Mouse (Mus musculus) kidney, embryonic 14.5 days (tissue): ENCODE measurements at regions not wholly inside any gene's neighbourhood (a gene's known extent, or its start where the extent isn't known, plus 50 kb on each side); places are given as distances from the start of the nearest gene placed in this dataset.

Source experiments
- ATAC-seq: fragments of 200-750 bp; cut with Nextera tagmentation; 2 replicates; pipeline ENCODE4 v1.8.0; 2017; ENCODE audit warnings: moderate number of reproducible peaks, mild to moderate bottlenecking, moderate TSS enrichment, moderate library complexity; ENCODE audit not compliant: low FRiP score, low TSS enrichment
- H3K27ac ChIP-seq: fragments of 300-500 bp; sonication (generic); 2 replicates; pipeline ENCODE4 v1.5.1; 2014; ENCODE audit warnings: low read depth, mild to moderate bottlenecking, low read length, moderate library complexity, mixed read lengths
- H3K27me3 ChIP-seq: fragments of 300-500 bp; sonication (generic); 2 replicates; pipeline ENCODE4 v1.6.1; 2014; ENCODE audit warnings: mild to moderate bottlenecking, low read length; ENCODE audit not compliant: control insufficient read depth, insufficient read depth
- H3K36me3 ChIP-seq: fragments of 300-500 bp; sonication (generic); 2 replicates; pipeline ENCODE4 v1.6.1; 2014; ENCODE audit warnings: low read length, mixed read lengths; ENCODE audit not compliant: control insufficient read depth, insufficient read depth
- H3K4me1 ChIP-seq: fragments of 300-500 bp; sonication (generic); 2 replicates; pipeline ENCODE4 v1.6.1; 2014; ENCODE audit warnings: low read length, mixed read lengths; ENCODE audit not compliant: control insufficient read depth, insufficient read depth
- H3K4me2 ChIP-seq: fragments of 300-500 bp; sonication (generic); replicated peaks from 2 replicates; pipeline ENCODE4 v1.6.1; 2014; ENCODE audit warnings: low read depth, mild to moderate bottlenecking, low read length
- H3K4me3 ChIP-seq: fragments of 300-500 bp; sonication (generic); 2 replicates; pipeline ENCODE4 v1.5.1; 2014; ENCODE audit warnings: mild to moderate bottlenecking, low read length
- H3K9ac ChIP-seq: fragments of 300-500 bp; sonication (generic); 2 replicates; pipeline ENCODE4 v1.6.1; 2014; ENCODE audit warnings: low read depth, mild to moderate bottlenecking, low read length, moderate library complexity
- H3K9me3 ChIP-seq: fragments of 300-500 bp; sonication (generic); 2 replicates; pipeline ENCODE4 v1.6.1; 2016; ENCODE audit warnings: low read length; ENCODE audit not compliant: control insufficient read depth
- WGBS: fragments of 180-500 bp; shearing (Covaris S2); extraction: QIAGEN DNeasy Blood & Tissue Kit; methylation state at CpG from one replicate; pipeline ENCODE4 v1.1.7; 2014; 5-methylcytosine and 5-hydroxymethylcytosine counted together

DNA sequence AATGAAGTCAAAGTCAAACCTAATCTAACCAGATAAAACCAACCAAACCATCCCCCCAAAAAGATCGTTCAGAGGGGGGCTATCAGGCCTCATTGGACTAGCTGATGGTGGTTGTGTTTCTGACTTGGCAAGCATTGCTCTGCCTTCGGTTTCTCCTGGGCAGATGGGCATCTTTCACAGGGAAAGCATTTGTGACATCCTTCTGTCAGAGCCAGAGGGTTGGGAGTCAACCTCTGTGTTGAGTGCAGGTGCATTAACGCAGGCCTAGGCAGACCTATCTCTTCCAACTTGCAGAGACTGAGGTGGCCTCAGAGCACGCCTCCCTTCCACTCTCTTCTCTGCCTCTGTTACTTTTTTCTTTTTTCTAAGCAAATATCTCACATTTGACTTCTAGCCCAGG lies 178.5 kb upstream of the N4bp1 start:
- no peak for ATAC-seq
- H3K4me3 ChIP-seq = no peak overlapping the region
- no peak overlapping the region for H3K9ac ChIP-seq
- no peak overlapping the region for H3K27ac ChIP-seq
- H3K27me3 ChIP-seq = no peaks in the 10 kb centered on the region
- WGBS = 83% methylated on average over 4 of the region's 4 CpGs
- no peaks in the 10 kb centered on the region for H3K4me1 ChIP-seq
- no peaks in the 10 kb centered on the region for H3K36me3 ChIP-seq
- H3K9me3 ChIP-seq = no peaks in the 10 kb centered on the region
- H3K4me2 ChIP-seq = no peak overlapping the region

- 50% methylated on average over 3 of the region's 3 CpGs for WGBS
- Histone ChIP-seq H3K27me3 (no peaks in the 10 kb centered on the region), H3K4me3 (no peak overlapping the region), H3K9me3 (no peaks in the 10 kb centered on the region), H3K36me3 (no peaks in the 10 kb centered on the region), H3K27ac (no peak overlapping the region), H3K4me2 (no peak overlapping the region), H3K4me1 (no peaks in the 10 kb centered on the region), H3K9ac (no peak overlapping the region)
- no peak for ATAC-seq
These were observed 164.7 kb upstream of the N4bp1 start for GRCm38 (mm10) chr8:87049746-87050145.

- 93% methylated on average over 4 of the region's 4 CpGs for WGBS
- Histone ChIP-seq H3K27me3 (no peaks in the 10 kb centered on the region), H3K4me3 (no peak overlapping the region), H3K9ac (no peak overlapping the region), H3K4me1 (no peaks in the 10 kb centered on the region), H3K27ac (no peak overlapping the region), H3K36me3 (no peaks in the 10 kb centered on the region), H3K9me3 (no peaks in the 10 kb centered on the region), H3K4me2 (no peak overlapping the region)
- no peak for ATAC-seq
These were observed 164.1 kb upstream of the N4bp1 start for GRCm38 (mm10) chr8:87049196-87049595.

GRCm38 (mm10) chr8:87046590-87046989 lies 161.5 kb upstream of the N4bp1 start:
- Histone ChIP-seq H3K4me1 (no peaks in the 10 kb centered on the region), H3K9ac (no peak overlapping the region), H3K27ac (no peak overlapping the region), H3K4me3 (no peak overlapping the region), H3K36me3 (no peaks in the 10 kb centered on the region), H3K9me3 (no peaks in the 10 kb centered on the region), H3K27me3 (no peaks in the 10 kb centered on the region), H3K4me2 (no peak overlapping the region)
- ATAC-seq = no peak
- WGBS = 80% methylated on average over 4 of the region's 4 CpGs

DNA sequence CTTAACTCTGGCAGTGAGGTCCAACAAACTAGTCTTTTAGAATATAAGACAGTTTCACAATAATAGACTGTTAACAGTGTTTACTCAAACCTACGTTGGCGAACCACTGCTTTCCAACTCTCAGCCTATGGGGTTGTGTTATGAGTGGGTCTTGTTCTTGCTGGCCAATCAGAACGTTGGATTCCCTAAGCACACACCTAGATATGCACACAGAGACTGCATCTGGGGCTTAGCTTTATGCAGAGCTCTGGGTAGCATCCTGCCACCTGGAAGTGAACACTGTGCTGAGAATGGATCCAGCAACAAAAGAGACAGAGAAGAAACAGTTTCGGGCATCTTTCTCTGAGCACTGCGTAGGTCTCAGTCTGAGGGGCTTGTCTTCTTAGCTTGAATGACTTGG lies 158.0 kb upstream of the N4bp1 start:
- WGBS = 82% methylated on average over 5 of the region's 5 CpGs
- Histone ChIP-seq H3K27me3 (peaks cover 8% of the 10 kb centered on the region; the same call in 1 of the 2 replicates), H3K9ac (no peak overlapping the region), H3K9me3 (no peaks in the 10 kb centered on the region), H3K27ac (no peak overlapping the region), H3K4me1 (no peaks in the 10 kb centered on the region), H3K4me3 (no peak overlapping the region), H3K36me3 (no peaks in the 10 kb centered on the region), H3K4me2 (no peak overlapping the region)
- ATAC-seq = no peak

DNA sequence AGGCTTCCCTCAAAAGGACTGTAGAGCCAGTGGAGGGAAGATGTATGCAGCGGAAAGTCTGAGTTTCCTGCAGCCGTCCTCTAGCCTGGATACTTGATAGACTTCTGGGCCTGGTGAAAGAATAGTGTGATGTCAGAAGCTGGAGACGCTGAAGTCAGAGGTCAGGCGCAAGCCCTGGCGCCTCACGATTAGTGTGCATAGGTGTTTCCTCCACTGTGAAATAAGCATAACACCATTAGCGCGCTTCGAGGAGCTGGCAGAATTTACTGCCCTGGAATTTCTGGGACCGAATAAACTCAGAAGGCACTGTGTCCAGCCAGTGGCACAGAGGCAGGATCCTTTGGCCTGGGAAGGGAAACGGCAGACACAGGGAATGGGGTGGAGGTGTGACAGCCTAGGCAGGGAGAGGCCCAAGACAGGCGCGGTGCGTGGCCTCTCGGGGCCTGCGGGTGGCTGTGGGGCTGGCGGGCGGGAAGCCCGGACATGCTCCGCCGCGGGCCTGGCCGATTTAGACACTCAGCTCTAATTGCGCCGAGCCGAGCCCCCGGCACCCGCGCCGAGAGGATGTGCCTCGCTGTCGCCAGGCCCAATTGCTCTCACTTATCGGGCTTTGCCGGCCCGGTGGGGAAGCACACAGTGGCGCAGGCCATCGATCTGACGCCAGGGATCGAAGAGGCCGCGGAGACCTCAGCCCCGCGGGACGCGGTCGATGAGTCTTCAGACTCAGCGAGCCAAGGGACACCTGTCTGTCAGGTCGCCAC lies 152.7 kb upstream of the N4bp1 start:
- Histone ChIP-seq H3K4me2 (peak overlapping the region; percentile 87), H3K9me3 (no peaks in the 10 kb centered on the region), H3K4me1 (no peaks in the 10 kb centered on the region), H3K4me3 (peak overlapping the region; percentile 38), H3K27ac (no peak overlapping the region), H3K27me3 (peaks cover 18% of the 10 kb centered on the region; the same call in 1 of the 2 replicates), H3K36me3 (no peaks in the 10 kb centered on the region), H3K9ac (peak overlapping the region; percentile 42; the same call in 1 of the 2 replicates)
- peak; percentile 60; the same call in 1 of the 2 replicates for ATAC-seq
- 3% methylated on average over 40 of the region's 48 CpGs for WGBS

DNA sequence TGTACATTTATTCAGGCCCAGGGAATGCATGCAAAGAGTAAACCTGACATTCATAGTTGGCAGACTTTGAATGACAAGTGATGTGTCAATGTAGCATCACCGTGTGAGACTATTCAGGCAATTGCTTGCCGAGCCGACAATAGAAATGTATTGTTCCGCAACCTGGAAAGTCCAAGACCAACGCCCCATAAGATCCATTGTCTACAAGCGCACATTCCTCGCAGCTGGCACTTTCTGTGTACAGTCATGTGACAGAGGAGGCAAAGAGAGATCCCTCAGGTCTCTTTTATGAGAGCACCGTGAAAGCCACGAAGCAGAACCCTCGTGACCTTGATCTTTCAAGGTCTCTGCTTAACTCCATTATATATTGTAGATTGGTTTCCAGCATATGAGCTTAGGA lies 150.9 kb upstream of the N4bp1 start:
- no peak for ATAC-seq
- Histone ChIP-seq H3K4me3 (no peak overlapping the region), H3K4me1 (no peaks in the 10 kb centered on the region), H3K4me2 (no peak overlapping the region), H3K9ac (no peak overlapping the region), H3K27ac (no peak overlapping the region), H3K9me3 (no peaks in the 10 kb centered on the region), H3K27me3 (peaks cover 18% of the 10 kb centered on the region; the same call in 1 of the 2 replicates), H3K36me3 (no peaks in the 10 kb centered on the region)
- WGBS = 90% methylated on average over 10 of the region's 10 CpGs

DNA sequence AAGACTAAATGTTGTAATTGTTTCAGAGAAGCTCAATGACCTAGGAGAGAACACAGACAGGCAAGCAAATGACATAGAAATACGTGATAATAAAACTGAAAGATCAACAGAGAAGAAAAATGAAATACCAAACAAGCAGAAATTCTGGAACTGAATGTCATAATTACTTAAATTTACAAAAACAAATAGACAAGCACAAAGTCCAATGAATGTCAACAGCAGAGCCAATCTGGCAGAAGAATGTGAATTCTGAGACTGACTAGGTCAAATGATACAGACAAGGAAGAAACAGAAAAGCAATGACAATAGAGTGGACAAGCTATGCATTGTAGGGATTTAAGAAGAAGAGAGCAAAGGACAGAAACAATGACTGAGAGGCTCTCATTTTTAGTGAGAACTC lies 143.1 kb upstream of the N4bp1 start:
- H3K27ac ChIP-seq = no peak overlapping the region
- no peak overlapping the region for H3K9ac ChIP-seq
- no peak overlapping the region for H3K4me3 ChIP-seq
- ATAC-seq = no peak
- WGBS = 85% methylated on average over 1 of the region's 1 CpGs
- H3K4me2 ChIP-seq = no peak overlapping the region
- no peaks in the 10 kb centered on the region for H3K4me1 ChIP-seq
- no peaks in the 10 kb centered on the region for H3K36me3 ChIP-seq
- H3K9me3 ChIP-seq = no peaks in the 10 kb centered on the region
- H3K27me3 ChIP-seq = no peaks in the 10 kb centered on the region

GRCm38 (mm10) chr8:87025946-87026345 lies 140.9 kb upstream of the N4bp1 start:
- H3K9ac ChIP-seq = no peak overlapping the region
- no peak overlapping the region for H3K4me2 ChIP-seq
- no peaks in the 10 kb centered on the region for H3K9me3 ChIP-seq
- H3K27me3 ChIP-seq = no peaks in the 10 kb centered on the region
- 55% methylated on average over 1 of the region's 1 CpGs for WGBS
- H3K36me3 ChIP-seq = no peaks in the 10 kb centered on the region
- H3K4me1 ChIP-seq = no peaks in the 10 kb centered on the region
- no peak for ATAC-seq
- no peak overlapping the region for H3K27ac ChIP-seq
- H3K4me3 ChIP-seq = no peak overlapping the region
